Mouse (Mus musculus): ENCODE data around the gene Prdx2.

The Prdx2 gene

DNA sequence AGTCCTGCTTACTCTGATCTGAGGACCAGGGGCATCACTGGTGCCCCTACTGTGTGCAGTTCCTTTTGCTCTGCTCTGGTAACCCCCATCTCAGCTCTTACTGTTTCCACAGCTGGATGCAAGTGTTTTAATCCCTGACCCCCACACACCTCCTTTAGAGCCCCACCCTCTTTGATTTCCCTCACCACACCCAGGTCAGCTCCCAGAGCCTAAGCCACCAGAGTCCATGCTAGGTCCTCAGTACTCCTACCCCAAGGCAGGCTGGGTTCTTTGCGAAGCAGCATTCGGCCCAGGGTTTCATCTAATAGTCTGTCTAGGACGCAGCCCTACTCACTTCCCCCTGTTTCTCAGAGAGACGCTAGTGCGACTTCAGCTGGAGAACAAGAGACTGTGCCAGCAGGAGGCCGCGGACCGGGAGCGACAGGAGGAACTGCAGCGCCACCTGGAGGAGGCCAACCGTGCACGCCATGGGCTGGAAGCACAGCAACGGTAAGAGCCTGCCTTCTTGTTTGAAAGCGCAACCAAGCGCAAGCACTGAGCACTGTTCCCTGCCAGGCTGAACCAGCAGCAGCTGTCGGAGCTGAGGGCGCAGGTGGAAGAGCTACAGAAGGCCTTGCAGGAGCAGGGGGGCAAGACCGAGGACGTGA lies 28.4 kb downstream of the Prdx2 start:
- ATAC-seq (ENCODE audit: low TSS enrichment), result peak; percentile 94

GRCm38 (mm10) chr8:85007686-85008085 lies 38.3 kb downstream of the Prdx2 start:
- no peak for ATAC-seq (ENCODE audit: low TSS enrichment)

GRCm38 (mm10) chr8:85011242-85011641 lies 41.9 kb downstream of the Prdx2 start:
- ATAC-seq (ENCODE audit: low TSS enrichment), result no peak

DNA sequence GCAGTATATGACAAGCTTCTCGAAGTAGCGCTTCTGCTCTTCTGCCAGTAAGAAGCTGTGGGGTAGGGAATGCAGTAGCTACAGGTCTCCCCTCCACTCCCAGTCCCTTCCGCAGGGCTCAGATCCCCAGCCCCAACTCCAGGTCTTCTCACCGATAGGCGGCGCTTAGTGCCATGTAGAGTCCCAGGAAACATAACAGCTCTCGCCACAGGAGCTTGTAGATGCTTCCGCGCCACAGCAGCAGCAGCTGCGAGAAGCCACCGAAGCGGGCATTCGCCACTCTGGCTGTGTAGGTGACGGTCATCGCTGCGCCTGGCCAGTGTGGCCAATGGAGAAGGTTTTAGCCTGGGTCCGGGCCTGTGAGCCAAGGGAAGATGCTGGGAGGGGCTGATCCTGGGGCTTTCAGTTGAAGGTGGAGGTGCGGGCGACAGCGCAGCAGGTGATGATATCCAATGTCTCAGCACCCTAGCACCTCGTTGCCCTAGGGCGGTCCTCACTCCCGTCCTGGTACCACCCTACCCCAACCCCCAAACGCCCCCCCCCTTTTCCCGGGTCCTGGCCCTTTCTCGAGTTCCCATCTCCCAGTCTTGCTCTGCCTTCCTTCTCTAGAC lies 43.9 kb downstream of the Prdx2 start:
- peak; percentile 97 for ATAC-seq (ENCODE audit: low TSS enrichment)

GRCm38 (mm10) chr8:85014431-85014830 lies 45.0 kb downstream of the Prdx2 start, which contains the start of gene Best2:
Gene Best2, minus strand, starts transcription at chr8:85014531.
- ATAC-seq (ENCODE audit: low TSS enrichment), result no peak

DNA sequence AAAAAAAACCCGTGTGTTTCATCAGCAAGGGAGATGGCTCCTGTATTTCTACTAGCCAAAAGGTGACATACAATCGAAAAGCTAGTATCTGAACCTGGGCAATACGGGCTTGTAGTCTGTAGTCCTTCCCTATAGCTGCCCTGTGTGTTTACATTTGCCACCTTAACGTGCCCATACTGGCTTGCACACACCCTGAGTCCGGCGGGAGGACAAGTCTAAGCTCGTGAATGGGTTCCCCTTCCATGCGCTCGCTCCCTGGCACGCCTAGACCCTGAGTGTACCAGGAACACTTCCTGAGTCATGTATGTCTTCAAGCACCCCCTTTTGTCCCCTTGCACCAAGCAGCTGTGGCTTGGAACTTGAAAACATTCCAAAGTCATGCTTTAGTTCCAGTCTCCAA lies 47.3 kb downstream of the Prdx2 start:
- no peak for ATAC-seq (ENCODE audit: low TSS enrichment)

DNA sequence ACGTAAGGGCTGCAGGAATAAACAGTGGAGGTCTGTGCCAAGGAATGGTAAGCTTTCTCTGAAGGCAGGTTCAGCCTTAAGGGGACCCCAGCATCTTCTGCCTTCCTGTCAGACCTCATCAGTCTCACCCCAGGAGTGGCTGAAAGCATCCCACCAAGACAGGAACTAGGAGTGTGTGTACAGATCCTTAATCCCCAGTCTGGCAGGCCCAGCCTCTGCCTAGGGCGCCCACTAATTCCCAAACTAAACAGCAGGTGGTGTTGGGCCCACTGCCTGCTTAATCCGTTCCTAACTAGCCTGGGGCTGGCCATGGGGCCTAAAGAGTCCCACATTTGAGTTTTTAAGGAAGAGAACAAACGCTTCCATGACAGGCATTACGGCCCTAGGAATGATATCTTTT lies 47.8 kb downstream of the Prdx2 start:
- ATAC-seq (ENCODE audit: low TSS enrichment), result no peak

DNA sequence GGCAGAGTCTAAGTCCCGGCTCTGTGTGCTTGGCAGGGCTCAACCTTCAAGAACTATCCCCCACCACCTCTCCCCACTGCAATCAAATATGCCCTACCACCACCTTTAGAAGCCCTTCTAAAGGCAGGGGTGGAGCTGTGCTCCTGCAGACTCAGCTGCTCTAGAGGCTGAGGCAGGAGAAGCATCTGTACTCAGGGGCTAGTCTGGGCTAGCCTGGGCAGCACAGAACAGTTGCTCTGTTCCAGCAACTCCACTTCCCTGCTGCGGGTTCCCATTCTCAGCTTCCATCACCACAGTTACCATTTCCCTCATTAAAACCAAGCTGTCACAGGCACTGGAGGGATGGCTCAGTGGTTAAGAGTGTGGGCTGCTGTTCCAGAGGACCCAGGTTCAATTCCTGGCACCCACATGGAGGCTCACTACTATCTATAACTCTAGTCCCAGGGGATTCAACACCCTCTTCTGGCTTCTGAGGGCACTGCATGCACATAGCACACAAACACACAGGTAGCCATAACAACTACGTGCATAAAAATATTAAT lies 52.2 kb downstream of the Prdx2 start:
- ATAC-seq (ENCODE audit: low TSS enrichment), result no peak

- no peak for ATAC-seq (ENCODE audit: low TSS enrichment)
Observed at GRCm38 (mm10) chr8:85023846-85024245, 54.5 kb downstream of the Prdx2 start.
